Mouse (Mus musculus): ENCODE results near the gene Kcnq2. TPM values are rescaled to one million over a fixed set of nuclear protein-coding genes. Genes with fewer than 3 reads are reported as not detected.

The Kcnq2 gene
- polyA plus RNA-seq, 1 experiment, result not detected

DNA sequence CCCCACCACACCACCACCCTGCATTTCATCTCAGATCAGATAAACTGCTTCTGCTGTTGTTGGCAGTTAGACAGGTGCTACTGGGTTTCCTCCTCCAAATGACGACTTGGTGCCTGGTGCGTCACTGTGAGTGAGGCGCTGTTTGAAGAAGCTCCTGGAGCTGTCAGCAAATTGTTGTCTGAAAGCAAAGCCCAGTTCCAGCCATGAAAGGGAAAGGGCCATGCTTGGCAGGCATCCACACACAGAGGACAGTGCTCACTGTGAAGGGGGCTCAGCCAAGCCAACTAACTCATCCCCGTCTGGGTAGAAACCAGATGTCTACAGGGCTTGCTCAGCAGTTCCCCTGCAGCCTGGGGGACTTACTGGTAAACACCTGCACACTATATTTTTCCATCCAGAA is 6.1 kb downstream of the Kcnq2 start:
- Histone ChIP-seq H3K79me2 (ENCODE audit: control insufficient read depth, insufficient read depth) (no peaks in the 10 kb centered on the region), H3ac (ENCODE audit: control insufficient read depth, insufficient read length, low read depth) (no peak overlapping the region), H3K27me3 (ENCODE audit: control insufficient read depth, insufficient read depth, insufficient read length) (peaks cover 4% of the 10 kb centered on the region), H3K36me3 (ENCODE audit: control insufficient read depth, insufficient read depth) (no peaks in the 10 kb centered on the region), H3K4me3 (ENCODE audit: insufficient read depth, poor library complexity, severe bottlenecking) (no peak overlapping the region), H3K79me3 (ENCODE audit: low read depth) (no peaks in the 10 kb centered on the region)
- TF ChIP-seq MYOD1 (IDR thresholded peaks at IDR 0.05; ENCODE audit: control insufficient read depth, insufficient read length, low read depth), result no peak
- TF ChIP-seq USF1 (IDR thresholded peaks at IDR 0.05; ENCODE audit: low read depth), result no peak
- no peak for TF ChIP-seq MAX (IDR thresholded peaks at IDR 0.05)
- TF ChIP-seq MYOG (IDR thresholded peaks at IDR 0.05; ENCODE audit: control insufficient read depth, extremely low read depth, insufficient read length), result no peak

GRCm38 (mm10) chr2:181127786-181128185 is 7.3 kb downstream of the Kcnq2 start:
- no peaks in the 10 kb centered on the region for H3K36me3 ChIP-seq (ENCODE audit: control insufficient read depth, insufficient read depth)

GRCm38 (mm10) chr2:181125726-181126455 is 9.2 kb downstream of the Kcnq2 start:
- Histone ChIP-seq H3K79me2 (ENCODE audit: control insufficient read depth, insufficient read depth) (no peaks in the 10 kb centered on the region), H3K4me3 (ENCODE audit: insufficient read depth, poor library complexity, severe bottlenecking) (no peak overlapping the region), H3ac (ENCODE audit: control insufficient read depth, insufficient read length, low read depth) (no peak overlapping the region), H3K27me3 (ENCODE audit: control insufficient read depth, insufficient read depth, insufficient read length) (no peaks in the 10 kb centered on the region), H3K36me3 (ENCODE audit: control insufficient read depth, insufficient read depth) (no peaks in the 10 kb centered on the region), H3K79me3 (ENCODE audit: low read depth) (no peaks in the 10 kb centered on the region)
- TF ChIP-seq MYOD1 (IDR thresholded peaks at IDR 0.05; ENCODE audit: control insufficient read depth, insufficient read length, low read depth) (no peak), CTCF (IDR thresholded peaks at IDR 0.05; ENCODE audit: control insufficient read depth, insufficient read depth, insufficient read length) (no peak), MYOG (IDR thresholded peaks at IDR 0.05; ENCODE audit: control insufficient read depth, extremely low read depth, insufficient read length) (no peak), MAX (IDR thresholded peaks at IDR 0.05) (no peak)

More at GRCm38 (mm10) chr2:181127786-181128185, 7.3 kb downstream of the Kcnq2 start:
- Histone ChIP-seq H3K79me2 (ENCODE audit: control insufficient read depth, insufficient read depth) (no peaks in the 10 kb centered on the region), H3K4me3 (ENCODE audit: insufficient read depth, poor library complexity, severe bottlenecking) (no peak overlapping the region), H3K79me3 (ENCODE audit: low read depth) (no peaks in the 10 kb centered on the region), H3K27me3 (ENCODE audit: control insufficient read depth, insufficient read depth, insufficient read length) (no peaks in the 10 kb centered on the region), H3ac (ENCODE audit: control insufficient read depth, insufficient read length, low read depth) (no peak overlapping the region)
- TF ChIP-seq MAX (IDR thresholded peaks at IDR 0.05), result no peak
- TF ChIP-seq MYOD1 (IDR thresholded peaks at IDR 0.05; ENCODE audit: control insufficient read depth, insufficient read length, low read depth), result no peak
- TF ChIP-seq FOSL1 (IDR thresholded peaks at IDR 0.05; ENCODE audit: insufficient read depth, low read length, poor library complexity, severe bottlenecking), result no peak
- no peak for TF ChIP-seq MYOG (IDR thresholded peaks at IDR 0.05; ENCODE audit: control insufficient read depth, extremely low read depth, insufficient read length)
- no peak for TF ChIP-seq CTCF (IDR thresholded peaks at IDR 0.05; ENCODE audit: control insufficient read depth, insufficient read depth, insufficient read length)
- no peak for TF ChIP-seq USF1 (IDR thresholded peaks at IDR 0.05; ENCODE audit: low read depth)
- no peak for TF ChIP-seq CEBPB (IDR thresholded peaks at IDR 0.05; ENCODE audit: low read depth)

DNA sequence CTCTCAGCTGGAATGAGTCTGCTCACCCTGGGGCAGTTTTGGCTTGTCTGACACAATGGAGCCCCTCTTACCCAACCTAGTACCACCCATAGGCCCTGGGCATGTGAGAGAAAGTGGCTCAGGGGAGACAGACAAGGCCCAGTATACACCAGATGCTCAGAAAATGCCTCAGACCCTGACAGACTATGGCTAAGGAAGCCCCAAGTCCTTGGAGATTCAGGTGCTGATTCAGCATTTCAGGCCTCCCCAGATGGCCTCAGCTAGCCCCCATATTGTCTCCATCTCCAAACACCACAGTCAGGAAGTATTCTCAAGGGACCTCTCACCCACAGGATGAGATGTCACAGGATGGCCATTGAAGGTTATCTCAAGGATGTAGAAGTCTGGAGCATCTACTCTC is 12.5 kb downstream of the Kcnq2 start:
- no peaks in the 10 kb centered on the region for H3K36me3 ChIP-seq (ENCODE audit: control insufficient read depth, insufficient read depth)
- H3K27me3 ChIP-seq (ENCODE audit: control insufficient read depth, insufficient read depth, insufficient read length), result peaks cover 17% of the 10 kb centered on the region
- no peaks in the 10 kb centered on the region for H3K79me3 ChIP-seq (ENCODE audit: low read depth)
- H3K79me2 ChIP-seq (ENCODE audit: control insufficient read depth, insufficient read depth), result no peaks in the 10 kb centered on the region
- no peak for TF ChIP-seq MYOG (IDR thresholded peaks at IDR 0.05; ENCODE audit: control insufficient read depth, extremely low read depth, insufficient read length)
- no peak for TF ChIP-seq CTCF (IDR thresholded peaks at IDR 0.05; ENCODE audit: control insufficient read depth, insufficient read depth, insufficient read length)
- no peak overlapping the region for H3K4me3 ChIP-seq (ENCODE audit: insufficient read depth, poor library complexity, severe bottlenecking)
- H3ac ChIP-seq (ENCODE audit: control insufficient read depth, insufficient read length, low read depth), result no peak overlapping the region

GRCm38 (mm10) chr2:181120922-181121449 is 14.1 kb downstream of the Kcnq2 start:
- TF ChIP-seq MYOG (IDR thresholded peaks at IDR 0.05; ENCODE audit: control insufficient read depth, extremely low read depth, insufficient read length), result no peak
- no peaks in the 10 kb centered on the region for H3K36me3 ChIP-seq (ENCODE audit: control insufficient read depth, insufficient read depth)
- no peaks in the 10 kb centered on the region for H3K79me2 ChIP-seq (ENCODE audit: control insufficient read depth, insufficient read depth)
- H3K79me3 ChIP-seq (ENCODE audit: low read depth), result no peaks in the 10 kb centered on the region
- H3K27me3 ChIP-seq (ENCODE audit: control insufficient read depth, insufficient read depth, insufficient read length), result peaks cover 28% of the 10 kb centered on the region
- no peak overlapping the region for H3K4me3 ChIP-seq (ENCODE audit: insufficient read depth, poor library complexity, severe bottlenecking)
- H3ac ChIP-seq (ENCODE audit: control insufficient read depth, insufficient read length, low read depth), result no peak overlapping the region

- peaks cover 36% of the 10 kb centered on the region for H3K27me3 ChIP-seq (ENCODE audit: control insufficient read depth, insufficient read depth, insufficient read length)
- H3K36me3 ChIP-seq (ENCODE audit: control insufficient read depth, insufficient read depth), result no peaks in the 10 kb centered on the region
- H3ac ChIP-seq (ENCODE audit: control insufficient read depth, insufficient read length, low read depth), result no peak overlapping the region
- H3K79me3 ChIP-seq (ENCODE audit: low read depth), result no peaks in the 10 kb centered on the region
- TF ChIP-seq FOSL1 (IDR thresholded peaks at IDR 0.05; ENCODE audit: insufficient read depth, low read length, poor library complexity, severe bottlenecking), result no peak
- no peak overlapping the region for H3K4me3 ChIP-seq (ENCODE audit: insufficient read depth, poor library complexity, severe bottlenecking)
- no peaks in the 10 kb centered on the region for H3K79me2 ChIP-seq (ENCODE audit: control insufficient read depth, insufficient read depth)
Measured at GRCm38 (mm10) chr2:181119952-181120351, 15.1 kb downstream of the Kcnq2 start.
